Mouse (Mus musculus): Measurements from ENCODE around the gene Becn1. TPM values are rescaled to one million over a fixed set of nuclear protein-coding genes. Genes with fewer than 3 reads are reported as not detected.

Gene Becn1
- polyA plus RNA-seq, 1 experiment from 2014 or later = 128 TPM

GRCm38 (mm10) chr11:101248258-101248994 is 53.7 kb downstream of the Becn1 start:
- no peak for ATAC-seq (ENCODE audit: extremely low read depth, insufficient number of reproducible peaks, low FRiP score, low TSS enrichment)
- Histone ChIP-seq H3K4me1 (peaks cover 36% of the 10 kb centered on the region), H3K27ac (replicated peaks) (peak overlapping the region; percentile 94), H3K9ac (peak overlapping the region; percentile 91), H3K27me3 (replicated peaks) (peaks cover 54% of the 10 kb centered on the region), H3K4me3 (peak overlapping the region; percentile 79), H3K36me3 (no peaks in the 10 kb centered on the region), H3K9me3 (no peaks in the 10 kb centered on the region), H3K4me2 (peak overlapping the region; percentile 92)
- WGBS = 23% methylated on average over 14 of the region's 14 CpGs

- Histone ChIP-seq H3K9me3 (no peaks in the 10 kb centered on the region), H3K9ac (peak overlapping the region; percentile 91), H3K4me1 (peaks cover 30% of the 10 kb centered on the region), H3K36me3 (no peaks in the 10 kb centered on the region), H3K4me3 (peak overlapping the region; percentile 79), H3K4me2 (peak overlapping the region; percentile 92), H3K27me3 (replicated peaks) (peaks cover 58% of the 10 kb centered on the region), H3K27ac (replicated peaks) (peak overlapping the region; percentile 94)
- 63% methylated on average over 6 of the region's 6 CpGs for WGBS
- no peak for ATAC-seq (ENCODE audit: extremely low read depth, insufficient number of reproducible peaks, low FRiP score, low TSS enrichment)
Observed at GRCm38 (mm10) chr11:101247521-101248030, 54.5 kb downstream of the Becn1 start.

GRCm38 (mm10) chr11:101246702-101247012 is 55.4 kb downstream of the Becn1 start:
- H3K4me3 ChIP-seq = peak overlapping the region; percentile 79
- no peaks in the 10 kb centered on the region for H3K36me3 ChIP-seq
- H3K27ac ChIP-seq (replicated peaks) = peak overlapping the region; percentile 94
- H3K4me2 ChIP-seq = peak overlapping the region; percentile 92
- peak overlapping the region; percentile 91 for H3K9ac ChIP-seq
- whole genome bisulfite sequencing = 4% methylated on average over 7 of the region's 7 CpGs
- peaks cover 58% of the 10 kb centered on the region for H3K27me3 ChIP-seq (replicated peaks)
- no peaks in the 10 kb centered on the region for H3K9me3 ChIP-seq
- peak; percentile 25; the same call in 1 of the 2 replicates for ATAC-seq (ENCODE audit: extremely low read depth, insufficient number of reproducible peaks, low FRiP score, low TSS enrichment)
- H3K4me1 ChIP-seq = peaks cover 26% of the 10 kb centered on the region

GRCm38 (mm10) chr11:101245855-101246701 is 56.0 kb downstream of the Becn1 start, which contains the start of gene Ramp2:
Ramp2 (plus strand) TSS chr11:101246028.
- WGBS = 1% methylated on average over 62 of the region's 63 CpGs
- ATAC-seq (ENCODE audit: extremely low read depth, insufficient number of reproducible peaks, low FRiP score, low TSS enrichment) = peak; percentile 26; the same call in 1 of the 2 replicates
- peaks cover 26% of the 10 kb centered on the region for H3K4me1 ChIP-seq

GRCm38 (mm10) chr11:101245071-101245470 is 57.0 kb downstream of the Becn1 start:
- H3K9me3 ChIP-seq = no peaks in the 10 kb centered on the region
- peak overlapping the region; percentile 79 for H3K4me3 ChIP-seq
- WGBS = 41% methylated on average over 4 of the region's 4 CpGs
- peak overlapping the region; percentile 92 for H3K4me2 ChIP-seq
- no peaks in the 10 kb centered on the region for H3K36me3 ChIP-seq
- H3K27me3 ChIP-seq (replicated peaks) = peaks cover 58% of the 10 kb centered on the region
- peak overlapping the region; percentile 94 for H3K27ac ChIP-seq (replicated peaks)
- ATAC-seq (ENCODE audit: extremely low read depth, insufficient number of reproducible peaks, low FRiP score, low TSS enrichment) = no peak
- peak overlapping the region; percentile 91; the same call in 1 of the 2 replicates for H3K9ac ChIP-seq
- peaks cover 26% of the 10 kb centered on the region for H3K4me1 ChIP-seq

More at GRCm38 (mm10) chr11:101245855-101246701, 56.0 kb downstream of the Becn1 start, which contains the start of gene Ramp2:
- peak within 1 kb of the TSS; percentile 91 for H3K9ac ChIP-seq
- H3K4me3 ChIP-seq = peak within 1 kb of the TSS; percentile 79
- peak within 1 kb of the TSS; percentile 92 for H3K4me2 ChIP-seq
- H3K9me3 ChIP-seq = no peaks in the 10 kb centered on the region
- H3K27ac ChIP-seq (replicated peaks) = peak within 1 kb of the TSS; percentile 94
- peaks cover 58% of the 10 kb centered on the region for H3K27me3 ChIP-seq (replicated peaks)
- no peaks in the 10 kb centered on the region for H3K36me3 ChIP-seq

GRCm38 (mm10) chr11:101238071-101238647 is 63.9 kb downstream of the Becn1 start:
- no peak for ATAC-seq (ENCODE audit: extremely low read depth, insufficient number of reproducible peaks, low FRiP score, low TSS enrichment)
- peaks cover under 1% of the 10 kb centered on the region; the same call in 1 of the 2 replicates for H3K27me3 ChIP-seq (replicated peaks)
- peak overlapping the region; percentile 14; the same call in 1 of the 2 replicates for H3K4me2 ChIP-seq
- WGBS = 30% methylated on average over 5 of the region's 5 CpGs
- H3K9me3 ChIP-seq = no peaks in the 10 kb centered on the region
- H3K9ac ChIP-seq = no peak overlapping the region
- H3K4me3 ChIP-seq = no peak overlapping the region
- H3K36me3 ChIP-seq = no peaks in the 10 kb centered on the region
- H3K27ac ChIP-seq (replicated peaks) = peak overlapping the region; percentile 88
- H3K4me1 ChIP-seq = peaks cover 10% of the 10 kb centered on the region

GRCm38 (mm10) chr11:101236782-101237181 is 65.3 kb downstream of the Becn1 start:
- H3K9ac ChIP-seq = no peak overlapping the region
- no peak overlapping the region for H3K4me3 ChIP-seq
- H3K27ac ChIP-seq (replicated peaks) = peak overlapping the region; percentile 88; the same call in 1 of the 2 replicates
- no peak overlapping the region for H3K4me2 ChIP-seq
- no peaks in the 10 kb centered on the region for H3K27me3 ChIP-seq (replicated peaks)
- no peak for ATAC-seq (ENCODE audit: extremely low read depth, insufficient number of reproducible peaks, low FRiP score, low TSS enrichment)
- no peaks in the 10 kb centered on the region for H3K9me3 ChIP-seq
- H3K36me3 ChIP-seq = no peaks in the 10 kb centered on the region
- WGBS = 88% methylated on average over 5 of the region's 5 CpGs
- H3K4me1 ChIP-seq = peaks cover 14% of the 10 kb centered on the region

Other genes starting within 250 kb of the Becn1 start
- gene Naglu, start 232.3 kb downstream of the Becn1 start, polyA plus RNA-seq (2015; fragmentation: Nextera tagmentation; extraction: Ambion mirVana) = 13.5 and 13.7 TPM in 2 replicates
- gene Hsd17b1, start 223.9 kb downstream of the Becn1 start, polyA plus RNA-seq (2015; fragmentation: Nextera tagmentation; extraction: Ambion mirVana) = 0.14 and 0.17 TPM in 2 replicates
- gene Coasy, start 219.7 kb downstream of the Becn1 start, polyA plus RNA-seq (2015; fragmentation: Nextera tagmentation; extraction: Ambion mirVana) = 26.8 and 28.4 TPM in 2 replicates
- 36.3 and 41.6 TPM in 2 replicates for gene Mlx, start 215.0 kb downstream of the Becn1 start, polyA plus RNA-seq (2015; fragmentation: Nextera tagmentation; extraction: Ambion mirVana)
- 21.4 and 26.6 TPM in 2 replicates for gene Psmc3ip, start 206.8 kb downstream of the Becn1 start, polyA plus RNA-seq (2015; fragmentation: Nextera tagmentation; extraction: Ambion mirVana)
- 12.0 and 14.1 TPM in 2 replicates for gene Retreg3, start 182.4 kb downstream of the Becn1 start, polyA plus RNA-seq (2015; fragmentation: Nextera tagmentation; extraction: Ambion mirVana)
- 77.2 and 83.0 TPM in 2 replicates for gene Tubg1, start 182.3 kb downstream of the Becn1 start, polyA plus RNA-seq (2015; fragmentation: Nextera tagmentation; extraction: Ambion mirVana)
- gene Tubg2, start 146.4 kb downstream of the Becn1 start, polyA plus RNA-seq (2015; fragmentation: Nextera tagmentation; extraction: Ambion mirVana) = 3.1 and 4.3 TPM in 2 replicates
- gene Cntnap1, start 131.8 kb downstream of the Becn1 start, polyA plus RNA-seq (2015; fragmentation: Nextera tagmentation; extraction: Ambion mirVana) = 0.52 and 0.55 TPM in 2 replicates
- gene Plekhh3, start 130.9 kb downstream of the Becn1 start, polyA plus RNA-seq (2015; fragmentation: Nextera tagmentation; extraction: Ambion mirVana) = 7.6 and 8.5 TPM in 2 replicates
- gene Ccr10, start 126.8 kb downstream of the Becn1 start, polyA plus RNA-seq (2015; fragmentation: Nextera tagmentation; extraction: Ambion mirVana) = 0.19 and 0.33 TPM in 2 replicates
- gene Ezh1, start 75.8 kb downstream of the Becn1 start, polyA plus RNA-seq (2015; fragmentation: Nextera tagmentation; extraction: Ambion mirVana) = 11.6 and 11.7 TPM in 2 replicates
- gene Ramp2, start 56.3 kb downstream of the Becn1 start, polyA plus RNA-seq (2015; fragmentation: Nextera tagmentation; extraction: Ambion mirVana) = 210 and 234 TPM in 2 replicates
- 98.8 and 111 TPM in 2 replicates for gene Vps25, start 48.6 kb downstream of the Becn1 start, polyA plus RNA-seq (2015; fragmentation: Nextera tagmentation; extraction: Ambion mirVana)
- gene Wnk4, start 41.7 kb downstream of the Becn1 start, polyA plus RNA-seq (2015; fragmentation: Nextera tagmentation; extraction: Ambion mirVana) = 7.6 and 8.0 TPM in 2 replicates
- gene Cntd1, start 23.3 kb downstream of the Becn1 start, polyA plus RNA-seq (2015; fragmentation: Nextera tagmentation; extraction: Ambion mirVana) = 0.48 and 0.65 TPM in 2 replicates
- gene Coa3, start 23.2 kb downstream of the Becn1 start, polyA plus RNA-seq (2015; fragmentation: Nextera tagmentation; extraction: Ambion mirVana) = 165 and 171 TPM in 2 replicates
- 99.0 and 105 TPM in 2 replicates for gene Psme3, start 13.9 kb upstream of the Becn1 start, polyA plus RNA-seq (2015; fragmentation: Nextera tagmentation; extraction: Ambion mirVana)
- gene Aoc2, start 22.8 kb upstream of the Becn1 start, polyA plus RNA-seq (2015; fragmentation: Nextera tagmentation; extraction: Ambion mirVana) = 0.70 and 0.75 TPM in 2 replicates
- 0.28 and 0.32 TPM in 2 replicates for gene Aoc3, start 28.3 kb upstream of the Becn1 start, polyA plus RNA-seq (2015; fragmentation: Nextera tagmentation; extraction: Ambion mirVana)
- not detected in 2 replicates for gene G6pc, start 65.3 kb upstream of the Becn1 start, polyA plus RNA-seq (2015; fragmentation: Nextera tagmentation; extraction: Ambion mirVana)
- 35.4 and 45.9 TPM in 2 replicates for gene Aarsd1, start 115.3 kb upstream of the Becn1 start, polyA plus RNA-seq (2015; fragmentation: Nextera tagmentation; extraction: Ambion mirVana)
- 14.7 and 18.3 TPM in 2 replicates for gene Gm27029, start 122.5 kb upstream of the Becn1 start, polyA plus RNA-seq (2015; fragmentation: Nextera tagmentation; extraction: Ambion mirVana)
- 13.1 and 14.3 TPM in 2 replicates for gene Rundc1, start 122.8 kb upstream of the Becn1 start, polyA plus RNA-seq (2015; fragmentation: Nextera tagmentation; extraction: Ambion mirVana)
- gene Ptges3l, start 123.0 kb upstream of the Becn1 start, polyA plus RNA-seq (2015; fragmentation: Nextera tagmentation; extraction: Ambion mirVana) = 71.6 and 75.1 TPM in 2 replicates
- gene Rpl27, start 140.0 kb upstream of the Becn1 start, polyA plus RNA-seq (2015; fragmentation: Nextera tagmentation; extraction: Ambion mirVana) = 222 and 239 TPM in 2 replicates
- gene Ifi35, start 146.1 kb upstream of the Becn1 start, polyA plus RNA-seq (2015; fragmentation: Nextera tagmentation; extraction: Ambion mirVana) = 11.6 and 13.7 TPM in 2 replicates
- 23.5 and 26.4 TPM in 2 replicates for gene Rnd2, start 162.7 kb upstream of the Becn1 start, polyA plus RNA-seq (2015; fragmentation: Nextera tagmentation; extraction: Ambion mirVana)
- 28.0 and 28.9 TPM in 2 replicates for gene Vat1, start 163.9 kb upstream of the Becn1 start, polyA plus RNA-seq (2015; fragmentation: Nextera tagmentation; extraction: Ambion mirVana)
- 5.5 and 7.0 TPM in 2 replicates for gene Brca1, start 249.7 kb upstream of the Becn1 start, polyA plus RNA-seq (2015; fragmentation: Nextera tagmentation; extraction: Ambion mirVana)
- gene Nbr1, start 249.9 kb upstream of the Becn1 start, polyA plus RNA-seq (2015; fragmentation: Nextera tagmentation; extraction: Ambion mirVana) = 54.9 and 55.3 TPM in 2 replicates

All from heart, embryonic 13.5 days (tissue).